Mouse (Mus musculus) G1E (cell line): ENCODE results near the gene Tert.

ENCODE experiments used
- CTCF ChIP-seq: IDR thresholded peaks from 2 replicates; pipeline ENCODE4 v1.5.1; 2012; ENCODE audit warnings: low read depth, low read length, inconsistent platforms, mixed read lengths
- POLR2AphosphoS5 ChIP-seq: IDR thresholded peaks from 2 replicates; pipeline ENCODE4 v1.6.1; 2012; ENCODE audit warnings: low read depth, low read length, inconsistent platforms; ENCODE audit not compliant: insufficient replicate concordance

DNA sequence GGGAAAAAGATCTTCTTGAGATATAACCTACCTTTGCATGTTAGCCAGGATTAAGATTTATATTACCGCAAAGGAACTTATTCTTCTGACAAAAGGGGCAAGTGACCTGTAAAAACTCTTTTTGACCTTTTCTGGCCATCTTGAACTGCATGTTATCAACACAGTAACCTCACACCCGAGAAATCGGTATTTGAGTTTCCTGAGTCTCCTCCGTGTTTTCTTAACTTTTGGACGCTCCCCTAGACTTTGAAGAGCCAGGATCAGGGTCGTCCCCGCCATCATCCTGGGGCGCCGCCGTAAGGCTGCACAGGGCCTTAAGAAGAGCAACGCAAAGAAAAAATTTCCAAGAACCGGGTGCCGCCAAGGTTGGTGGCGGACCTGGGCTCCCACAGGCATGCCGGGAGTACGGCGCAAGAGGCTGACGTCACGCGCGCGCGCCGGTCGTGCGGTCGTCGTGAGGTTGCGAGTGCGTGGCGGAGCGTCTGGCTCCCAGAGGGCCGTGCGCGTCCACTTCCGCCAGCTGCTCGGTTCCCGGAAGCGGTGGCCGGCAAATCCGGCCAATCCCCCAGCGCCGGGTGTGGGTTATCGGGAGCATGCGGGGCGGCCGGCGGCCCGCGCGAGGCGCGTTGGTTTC, 23.1 kb upstream of the Tert start, which contains the start of gene Clptm1l:
- TF ChIP-seq POLR2AphosphoS5 (no peak), CTCF (no peak)
